Mouse (Mus musculus): Measurements from ENCODE around the gene Cdc37. TPM values are rescaled to one million over a fixed set of nuclear protein-coding genes. Genes with fewer than 3 reads are reported as not detected.

Gene Cdc37
- polyA plus RNA-seq, 1 experiment from 2014 or later, result 199 TPM

DNA sequence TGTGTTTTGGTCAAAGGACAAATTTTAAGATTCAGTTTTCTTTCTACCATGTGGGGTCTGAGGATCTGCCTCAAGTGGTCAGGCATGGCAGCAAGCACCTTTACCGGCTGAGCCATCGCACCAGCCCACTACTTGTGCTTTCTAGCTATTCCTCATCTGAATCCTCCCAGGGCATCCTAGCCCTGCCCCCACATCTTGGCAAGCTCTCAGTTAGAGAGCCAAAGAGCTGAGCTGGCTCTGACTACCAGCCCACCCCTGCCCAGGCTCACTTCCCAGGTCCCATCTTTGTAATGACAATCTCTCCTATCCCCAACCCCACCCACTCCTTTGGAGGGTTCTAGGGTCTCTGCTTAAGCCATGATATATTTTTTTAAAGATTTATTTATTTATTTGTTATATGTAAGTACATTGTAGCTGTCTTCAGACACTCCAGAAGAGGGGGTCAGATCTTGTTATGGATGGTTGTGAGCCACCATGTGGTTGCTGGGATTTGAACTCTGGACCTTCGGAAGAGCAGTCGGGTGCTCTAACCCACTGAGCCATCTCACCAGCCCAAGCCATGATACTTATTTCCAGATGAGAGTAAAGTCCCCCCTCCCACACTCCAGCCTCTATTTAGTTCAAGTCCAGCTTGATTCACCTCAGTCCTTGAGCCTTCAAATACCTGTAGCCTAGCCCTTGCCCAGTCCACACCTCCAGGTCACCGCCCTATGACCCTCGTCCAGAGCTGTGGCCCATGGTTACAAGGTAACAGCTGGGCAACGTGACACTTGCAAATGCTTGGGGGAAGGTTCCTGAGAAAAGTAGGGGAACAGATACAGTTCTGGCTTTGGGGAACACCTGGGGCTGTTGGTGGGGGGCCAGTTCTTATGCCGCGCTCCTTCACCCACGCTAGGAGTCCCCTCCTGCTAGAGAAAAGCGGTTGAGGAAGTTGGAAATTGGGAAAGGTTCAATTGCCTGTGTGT, 13.6 kb upstream of the Cdc37 start:
- H3K4me1 ChIP-seq (ENCODE audit: control insufficient read depth, insufficient read depth, low read length), result peaks cover 21% of the 10 kb centered on the region; the same call in 1 of the 2 replicates
- H3K27ac ChIP-seq (ENCODE audit: low read length), result no peak overlapping the region
- no peak overlapping the region for H3K9ac ChIP-seq (ENCODE audit: low read depth, low read length)
- ATAC-seq, result no peak
- H3K36me3 ChIP-seq (ENCODE audit: control insufficient read depth, insufficient read depth, low read length), result no peaks in the 10 kb centered on the region
- 33% methylated on average over 11 of the region's 11 CpGs for WGBS
- no peak overlapping the region for H3K4me2 ChIP-seq (ENCODE audit: low read length)
- no peaks in the 10 kb centered on the region for H3K9me3 ChIP-seq (replicated peaks; ENCODE audit: control insufficient read depth, low read length, poor library complexity, severe bottlenecking)
- no peak overlapping the region for H3K4me3 ChIP-seq (ENCODE audit: low read depth, low read length)
- peaks cover 47% of the 10 kb centered on the region for H3K27me3 ChIP-seq (ENCODE audit: control insufficient read depth, insufficient read depth, low read depth, low read length)

DNA sequence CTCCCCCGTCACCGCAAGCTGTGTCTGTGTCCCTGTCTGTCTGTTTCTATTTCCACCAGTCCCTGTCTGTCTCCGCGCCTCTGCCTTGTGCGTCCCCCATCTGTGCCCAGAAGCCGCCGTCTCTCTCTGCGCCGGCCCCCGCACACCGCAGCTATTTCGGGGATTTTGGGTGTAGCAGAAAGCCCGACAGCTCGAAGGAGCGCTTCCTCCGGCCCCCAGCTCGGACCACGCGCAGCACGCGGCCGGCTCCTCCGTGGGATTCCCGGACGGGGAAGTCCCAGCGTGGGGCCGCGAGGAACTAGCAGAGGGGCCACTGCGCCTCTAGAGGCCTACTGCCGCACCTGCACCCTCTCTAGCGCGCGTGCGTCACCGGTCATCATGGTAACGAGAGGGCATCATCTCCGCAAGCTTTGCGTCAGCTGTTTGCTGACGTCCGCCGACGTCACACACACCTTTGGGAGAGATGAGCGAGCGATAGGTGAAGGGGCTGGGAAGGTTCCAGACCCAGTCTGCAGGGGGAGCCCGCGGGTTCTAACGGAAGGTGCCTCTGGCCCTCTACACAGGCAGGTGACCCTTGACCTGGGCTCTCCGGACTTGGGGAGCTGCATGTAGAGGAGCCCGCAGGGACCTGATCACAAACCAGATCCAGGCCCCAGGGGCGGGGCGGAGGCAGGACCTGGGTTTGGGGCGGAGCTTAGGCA, 11.6 kb upstream of the Cdc37 start:
- H3K36me3 ChIP-seq (ENCODE audit: control insufficient read depth, insufficient read depth, low read length), result no peaks in the 10 kb centered on the region
- WGBS, result under 1% methylated on average over 52 of the region's 52 CpGs
- H3K4me2 ChIP-seq (ENCODE audit: low read length), result peak overlapping the region; percentile 91
- no peaks in the 10 kb centered on the region for H3K9me3 ChIP-seq (replicated peaks; ENCODE audit: control insufficient read depth, low read length, poor library complexity, severe bottlenecking)
- peak overlapping the region; percentile 61 for H3K4me3 ChIP-seq (ENCODE audit: low read depth, low read length)
- H3K27ac ChIP-seq (ENCODE audit: low read length), result 0 out of 2 replicates have a peak overlapping the region, but pooled peaks have one; percentile 1
- H3K9ac ChIP-seq (ENCODE audit: low read depth, low read length), result peak overlapping the region; percentile 78
- H3K4me1 ChIP-seq (ENCODE audit: control insufficient read depth, insufficient read depth, low read length), result peaks cover 21% of the 10 kb centered on the region; the same call in 1 of the 2 replicates
- H3K27me3 ChIP-seq (ENCODE audit: control insufficient read depth, insufficient read depth, low read depth, low read length), result peaks cover 36% of the 10 kb centered on the region
- ATAC-seq, result peak; percentile 55

DNA sequence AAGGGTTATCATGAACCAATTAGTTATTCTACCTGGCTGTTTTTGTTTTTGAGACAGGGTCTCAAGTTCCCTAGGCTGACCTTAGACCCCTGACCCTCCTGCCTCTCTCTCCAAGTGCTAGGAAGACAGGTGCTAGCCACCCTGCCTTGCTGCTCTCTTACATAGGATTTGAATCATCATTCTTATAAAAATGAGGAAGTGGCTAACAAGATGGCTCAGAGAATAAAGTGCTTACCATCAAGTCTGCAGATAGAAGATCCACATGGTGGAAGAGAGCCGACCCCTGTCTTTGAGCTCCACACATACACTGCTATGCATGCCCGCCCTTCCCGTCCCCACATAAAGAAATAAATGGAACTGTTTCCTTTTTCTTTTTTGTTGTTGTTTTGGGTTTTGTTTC, 5.0 kb upstream of the Cdc37 start:
- H3K27me3 ChIP-seq (ENCODE audit: control insufficient read depth, insufficient read depth, low read depth, low read length), result peaks cover 3% of the 10 kb centered on the region; the same call in 1 of the 2 replicates
- WGBS, result 82% methylated on average over 3 of the region's 3 CpGs
- H3K36me3 ChIP-seq (ENCODE audit: control insufficient read depth, insufficient read depth, low read length), result no peaks in the 10 kb centered on the region
- H3K9ac ChIP-seq (ENCODE audit: low read depth, low read length), result no peak overlapping the region
- H3K4me1 ChIP-seq (ENCODE audit: control insufficient read depth, insufficient read depth, low read length), result peaks cover 3% of the 10 kb centered on the region; the same call in 1 of the 2 replicates
- no peak overlapping the region for H3K27ac ChIP-seq (ENCODE audit: low read length)
- H3K9me3 ChIP-seq (replicated peaks; ENCODE audit: control insufficient read depth, low read length, poor library complexity, severe bottlenecking), result no peaks in the 10 kb centered on the region
- no peak overlapping the region for H3K4me2 ChIP-seq (ENCODE audit: low read length)
- no peak for ATAC-seq
- no peak overlapping the region for H3K4me3 ChIP-seq (ENCODE audit: low read depth, low read length)

DNA sequence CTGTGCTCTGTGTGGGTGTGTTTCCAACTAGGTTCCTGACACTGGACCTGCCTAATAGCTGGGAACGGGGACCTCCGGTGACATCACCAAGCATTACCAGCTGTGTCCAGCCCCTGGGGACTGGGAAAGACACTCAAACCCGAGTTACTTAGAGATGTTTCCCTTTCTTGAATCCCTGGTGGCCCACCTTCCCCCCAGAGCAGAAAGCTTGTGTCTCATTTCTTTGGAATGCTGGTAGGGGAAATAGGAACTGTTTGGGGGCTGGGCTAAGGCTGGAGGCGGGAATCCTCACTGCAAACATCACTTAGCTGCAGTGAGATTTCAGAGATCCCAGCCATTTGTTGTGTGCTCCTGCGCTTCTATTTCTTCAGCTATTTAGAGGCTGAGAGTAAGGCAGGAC, 4.1 kb upstream of the Cdc37 start:
- Histone ChIP-seq H3K9me3 (replicated peaks; ENCODE audit: control insufficient read depth, low read length, poor library complexity, severe bottlenecking) (no peaks in the 10 kb centered on the region), H3K27ac (ENCODE audit: low read length) (no peak overlapping the region), H3K27me3 (ENCODE audit: control insufficient read depth, insufficient read depth, low read depth, low read length) (peaks cover 3% of the 10 kb centered on the region; the same call in 1 of the 2 replicates), H3K4me3 (ENCODE audit: low read depth, low read length) (no peak overlapping the region), H3K4me1 (ENCODE audit: control insufficient read depth, insufficient read depth, low read length) (peaks cover 7% of the 10 kb centered on the region), H3K36me3 (ENCODE audit: control insufficient read depth, insufficient read depth, low read length) (no peaks in the 10 kb centered on the region), H3K9ac (ENCODE audit: low read depth, low read length) (0 out of 2 replicates have a peak overlapping the region, but pooled peaks have one; percentile 36), H3K4me2 (ENCODE audit: low read length) (peak overlapping the region; percentile 46)
- WGBS, result 15% methylated on average over 5 of the region's 5 CpGs
- no peak for ATAC-seq

DNA sequence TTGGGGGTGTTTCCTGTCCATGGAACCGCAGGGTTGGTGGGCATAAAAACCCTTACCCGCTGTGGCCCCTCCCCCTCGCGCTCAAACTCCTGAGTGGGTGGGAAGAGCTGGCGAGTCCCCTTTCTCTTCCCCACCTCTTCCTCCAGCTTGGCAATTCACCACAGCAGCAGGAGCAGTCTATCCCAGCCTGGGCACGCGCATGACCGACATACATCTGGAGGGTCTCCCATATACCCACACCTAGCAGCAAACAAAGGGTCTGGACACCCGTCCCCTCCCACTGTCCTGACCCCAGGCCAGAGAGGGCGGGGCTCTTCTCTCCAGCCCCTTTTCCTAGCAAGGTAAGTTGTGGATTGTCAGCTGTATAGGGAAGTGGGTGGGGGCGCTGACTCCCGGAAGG, 3.5 kb upstream of the Cdc37 start:
- 0 out of 2 replicates have a peak overlapping the region, but pooled peaks have one; percentile 28 for H3K9ac ChIP-seq (ENCODE audit: low read depth, low read length)
- ATAC-seq, result no peak
- WGBS, result 9% methylated on average over 12 of the region's 12 CpGs

DNA sequence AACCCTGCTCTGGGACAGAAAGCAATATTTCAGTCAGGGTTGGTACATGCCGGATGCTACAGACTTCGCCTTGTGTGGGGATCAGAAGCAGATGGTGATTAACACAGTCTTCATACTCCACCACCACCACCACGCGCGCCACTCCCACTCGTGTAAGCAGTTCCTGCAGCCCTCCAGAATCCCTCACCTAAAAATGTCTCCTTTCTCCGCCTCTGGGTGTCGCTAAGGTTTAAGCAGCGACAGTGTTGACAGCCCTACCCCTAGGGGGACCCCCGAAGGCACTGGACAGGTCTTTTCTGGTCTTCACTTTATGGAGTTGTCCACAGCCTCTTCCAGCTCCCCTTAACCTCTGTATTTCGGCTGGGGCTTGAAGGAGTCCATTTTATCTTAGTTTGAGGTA, 2.9 kb upstream of the Cdc37 start:
- no peak overlapping the region for H3K9ac ChIP-seq (ENCODE audit: low read depth, low read length)
- ATAC-seq, result no peak
- H3K4me1 ChIP-seq (ENCODE audit: control insufficient read depth, insufficient read depth, low read length), result peaks cover 18% of the 10 kb centered on the region
- peaks cover 3% of the 10 kb centered on the region; the same call in 1 of the 2 replicates for H3K27me3 ChIP-seq (ENCODE audit: control insufficient read depth, insufficient read depth, low read depth, low read length)
- H3K27ac ChIP-seq (ENCODE audit: low read length), result no peak overlapping the region
- H3K4me3 ChIP-seq (ENCODE audit: low read depth, low read length), result peak overlapping the region; percentile 11; the same call in 1 of the 2 replicates
- 4% methylated on average over 11 of the region's 11 CpGs for WGBS
- H3K36me3 ChIP-seq (ENCODE audit: control insufficient read depth, insufficient read depth, low read length), result no peaks in the 10 kb centered on the region
- H3K4me2 ChIP-seq (ENCODE audit: low read length), result peak overlapping the region; percentile 46
- H3K9me3 ChIP-seq (replicated peaks; ENCODE audit: control insufficient read depth, low read length, poor library complexity, severe bottlenecking), result no peaks in the 10 kb centered on the region

More for the DNA sequence above, 3.5 kb upstream of the Cdc37 start:
- peak overlapping the region; percentile 46 for H3K4me2 ChIP-seq (ENCODE audit: low read length)
- H3K27ac ChIP-seq (ENCODE audit: low read length), result no peak overlapping the region
- peaks cover 3% of the 10 kb centered on the region; the same call in 1 of the 2 replicates for H3K27me3 ChIP-seq (ENCODE audit: control insufficient read depth, insufficient read depth, low read depth, low read length)
- H3K4me1 ChIP-seq (ENCODE audit: control insufficient read depth, insufficient read depth, low read length), result peaks cover 12% of the 10 kb centered on the region
- no peaks in the 10 kb centered on the region for H3K9me3 ChIP-seq (replicated peaks; ENCODE audit: control insufficient read depth, low read length, poor library complexity, severe bottlenecking)
- H3K4me3 ChIP-seq (ENCODE audit: low read depth, low read length), result peak overlapping the region; percentile 11; the same call in 1 of the 2 replicates
- no peaks in the 10 kb centered on the region for H3K36me3 ChIP-seq (ENCODE audit: control insufficient read depth, insufficient read depth, low read length)

DNA sequence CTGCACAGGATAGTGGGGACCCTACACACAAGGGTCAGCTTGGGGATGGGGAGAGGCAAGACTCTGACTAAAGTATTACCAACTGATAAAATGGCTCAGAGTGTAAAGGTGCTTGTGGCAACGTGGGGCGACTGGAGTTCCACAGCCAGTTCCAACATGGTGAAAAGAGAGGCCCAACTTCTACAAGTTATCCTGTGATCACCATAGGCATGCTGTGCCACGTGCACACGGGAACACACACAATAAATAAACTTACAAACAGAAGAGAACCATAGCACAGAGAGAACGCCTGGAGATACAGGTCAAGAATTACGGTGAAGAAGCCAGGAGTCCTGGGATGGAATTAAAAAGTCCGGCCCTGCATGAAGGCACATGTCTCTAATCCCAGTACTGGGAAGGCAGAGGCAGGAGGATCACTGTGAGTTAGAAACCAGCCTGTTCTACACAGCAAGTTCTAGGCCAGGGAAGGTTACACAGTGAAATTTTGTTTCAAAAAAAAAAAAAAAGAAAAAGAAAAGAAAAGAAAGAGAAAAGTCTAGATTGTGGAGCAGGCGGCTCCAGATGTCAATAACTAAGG, 617 bp downstream of the Cdc37 start:
- Histone ChIP-seq H3K9me3 (replicated peaks; ENCODE audit: control insufficient read depth, low read length, poor library complexity, severe bottlenecking) (no peaks in the 10 kb centered on the region), H3K4me2 (ENCODE audit: low read length) (peak overlapping the region; percentile 89), H3K36me3 (ENCODE audit: control insufficient read depth, insufficient read depth, low read length) (no peaks in the 10 kb centered on the region), H3K4me3 (ENCODE audit: low read depth, low read length) (peak overlapping the region; percentile 72), H3K27me3 (ENCODE audit: control insufficient read depth, insufficient read depth, low read depth, low read length) (peaks cover 3% of the 10 kb centered on the region; the same call in 1 of the 2 replicates), H3K9ac (ENCODE audit: low read depth, low read length) (peak overlapping the region; percentile 74), H3K4me1 (ENCODE audit: control insufficient read depth, insufficient read depth, low read length) (peaks cover 29% of the 10 kb centered on the region), H3K27ac (ENCODE audit: low read length) (peak overlapping the region; percentile 40; the same call in 1 of the 2 replicates)
- ATAC-seq, result 0 out of 2 replicates have a peak, but pooled peaks have one; percentile 9
- 9% methylated on average over 8 of the region's 8 CpGs for WGBS

DNA sequence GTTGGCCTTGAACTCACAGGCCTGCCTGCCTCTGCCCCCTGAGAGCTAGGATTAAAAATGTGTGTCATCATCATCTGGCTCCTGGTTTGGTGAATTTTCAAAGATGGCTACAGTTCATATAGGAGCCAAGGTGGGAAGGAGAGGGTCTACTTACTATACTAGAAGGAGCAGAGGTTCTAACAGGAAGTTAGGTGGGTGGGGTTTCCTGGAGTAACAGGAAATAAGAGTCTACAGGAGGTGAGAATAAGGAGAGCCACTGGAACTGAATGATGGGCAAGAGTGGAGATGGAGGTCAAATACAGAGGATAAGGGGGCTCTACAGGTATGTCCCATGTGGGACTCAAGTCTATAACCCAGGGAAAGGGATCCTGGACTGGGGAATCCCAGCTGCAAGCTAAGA, 1.4 kb downstream of the Cdc37 start:
- no peak for ATAC-seq
- no peaks in the 10 kb centered on the region for H3K9me3 ChIP-seq (replicated peaks; ENCODE audit: control insufficient read depth, low read length, poor library complexity, severe bottlenecking)
- peak overlapping the region; percentile 2; the same call in 1 of the 2 replicates for H3K9ac ChIP-seq (ENCODE audit: low read depth, low read length)
- H3K27ac ChIP-seq (ENCODE audit: low read length), result no peak overlapping the region
- H3K36me3 ChIP-seq (ENCODE audit: control insufficient read depth, insufficient read depth, low read length), result no peaks in the 10 kb centered on the region
- peaks cover 29% of the 10 kb centered on the region for H3K4me1 ChIP-seq (ENCODE audit: control insufficient read depth, insufficient read depth, low read length)
- H3K4me3 ChIP-seq (ENCODE audit: low read depth, low read length), result no peak overlapping the region
- H3K27me3 ChIP-seq (ENCODE audit: control insufficient read depth, insufficient read depth, low read depth, low read length), result peaks cover 3% of the 10 kb centered on the region; the same call in 1 of the 2 replicates
- peak overlapping the region; percentile 89 for H3K4me2 ChIP-seq (ENCODE audit: low read length)
